Mouse (Mus musculus) megakaryocyte, embryonic 14.5 days (primary cell): Measurements from ENCODE around the gene 4921504E06Rik. TPM values are rescaled to one million over a fixed set of nuclear protein-coding genes. Genes with fewer than 3 reads are reported as not detected.

ENCODE experiments used
- H3K27me3 ChIP-seq: replicated peaks from 2 replicates; pipeline ENCODE3; 2012; ENCODE audit warnings: inconsistent platforms
- H3K36me3 ChIP-seq: replicated peaks from 2 replicates; pipeline ENCODE3; 2012; ENCODE audit warnings: low read length, inconsistent platforms, mixed read lengths
- H3K4me1 ChIP-seq: 2 replicates; pipeline ENCODE4 v1.6.1; 2012; ENCODE audit warnings: inconsistent platforms
- H3K4me3 ChIP-seq: replicated peaks from 2 replicates; pipeline ENCODE3; 2012; ENCODE audit warnings: moderate library complexity, mild to moderate bottlenecking, inconsistent platforms
- H3K9me3 ChIP-seq: 2 replicates; pipeline ENCODE4 v1.6.1; 2012; ENCODE audit warnings: inconsistent platforms
- FLI1 ChIP-seq: IDR thresholded peaks from 2 replicates; pipeline ENCODE4 v1.6.1; 2012; ENCODE audit warnings: low read length, inconsistent platforms, mixed read lengths
- GATA1 ChIP-seq: IDR thresholded peaks from 3 replicates; pipeline ENCODE4 v1.6.1; 2012; ENCODE audit warnings: mixed read lengths, low read length, inconsistent platforms, borderline replicate concordance
- polyA plus RNA-seq: library from polyadenylated mRNA; stranded (reverse); fragments of >175 nt; gene quantifications from 2 replicates; pipeline ENCODE4 v1.2.3, GENCODE M21; 2012; ENCODE audit warnings: low replicate concordance; ENCODE audit not compliant: insufficient read depth

Gene 4921504E06Rik
- polyA plus RNA-seq, 1 experiment, result not detected

DNA sequence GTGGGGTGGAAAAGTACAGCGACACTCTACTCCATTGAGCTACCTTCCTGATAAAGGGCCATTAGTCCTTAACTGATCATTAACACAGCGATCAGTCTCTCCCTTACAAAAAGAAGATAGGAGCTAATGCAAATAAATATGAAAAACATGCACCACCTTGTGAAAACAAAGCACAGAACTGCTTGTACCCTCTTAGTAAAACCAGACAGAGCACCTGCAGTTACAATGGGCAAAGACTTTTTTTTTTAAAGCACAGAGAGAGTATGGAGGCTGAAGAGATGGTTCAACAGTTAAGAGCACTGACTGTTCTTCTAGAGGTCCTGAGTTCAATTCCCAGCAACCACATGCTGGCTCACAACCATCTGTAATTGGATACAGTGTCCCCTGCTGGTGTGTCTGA, 6.9 kb upstream of the 4921504E06Rik start:
- TF ChIP-seq GATA1 (no peak), FLI1 (no peak)
- Histone ChIP-seq H3K4me1 (no peaks in the 10 kb centered on the region), H3K27me3 (no peaks in the 10 kb centered on the region), H3K4me3 (no peak overlapping the region), H3K9me3 (no peaks in the 10 kb centered on the region), H3K36me3 (no peaks in the 10 kb centered on the region)

DNA sequence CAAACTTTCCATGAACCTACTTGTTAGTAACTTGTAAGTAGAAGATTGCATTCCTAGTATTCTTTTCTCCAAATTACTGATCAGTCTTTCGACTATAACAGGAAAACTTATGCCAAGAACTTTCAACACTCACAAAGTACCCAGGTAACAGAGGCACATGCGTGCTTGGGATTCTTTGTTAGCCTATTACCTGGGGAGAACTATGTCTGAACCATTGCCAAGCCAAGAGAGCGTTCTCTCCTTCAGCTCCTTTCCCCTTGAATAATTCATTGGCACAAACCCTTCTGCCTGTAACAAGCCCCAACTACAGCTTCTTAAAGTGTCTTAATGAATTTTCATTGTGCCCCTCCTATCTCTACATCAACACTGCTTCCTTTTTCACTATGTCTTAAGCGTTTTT, 6.4 kb upstream of the 4921504E06Rik start:
- TF ChIP-seq GATA1 (no peak), FLI1 (no peak)
- Histone ChIP-seq H3K9me3 (no peaks in the 10 kb centered on the region), H3K36me3 (no peaks in the 10 kb centered on the region), H3K27me3 (no peaks in the 10 kb centered on the region), H3K4me1 (no peaks in the 10 kb centered on the region), H3K4me3 (no peak overlapping the region)

DNA sequence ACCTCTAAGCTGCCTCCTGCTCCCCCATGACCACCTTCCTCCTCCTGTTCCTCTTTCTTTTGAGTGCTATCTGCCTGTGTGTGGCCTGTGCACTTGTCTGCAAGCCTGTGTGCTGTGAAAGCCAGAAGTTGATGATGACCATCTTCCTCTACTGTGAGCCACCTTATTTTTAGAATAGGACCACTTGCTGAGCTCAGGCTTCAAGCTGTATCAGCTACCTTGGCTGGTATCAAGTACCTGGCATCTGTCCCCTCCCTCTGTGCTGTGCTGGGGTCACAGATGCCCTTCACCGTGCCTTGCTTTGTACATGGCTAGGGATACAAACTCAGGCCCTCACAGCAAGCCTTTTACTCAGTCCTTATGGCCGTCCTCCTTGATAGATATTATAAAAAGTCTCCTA, 2.3 kb downstream of the 4921504E06Rik start:
- H3K4me1 ChIP-seq, result peaks cover 8% of the 10 kb centered on the region; the same call in 1 of the 2 replicates

DNA sequence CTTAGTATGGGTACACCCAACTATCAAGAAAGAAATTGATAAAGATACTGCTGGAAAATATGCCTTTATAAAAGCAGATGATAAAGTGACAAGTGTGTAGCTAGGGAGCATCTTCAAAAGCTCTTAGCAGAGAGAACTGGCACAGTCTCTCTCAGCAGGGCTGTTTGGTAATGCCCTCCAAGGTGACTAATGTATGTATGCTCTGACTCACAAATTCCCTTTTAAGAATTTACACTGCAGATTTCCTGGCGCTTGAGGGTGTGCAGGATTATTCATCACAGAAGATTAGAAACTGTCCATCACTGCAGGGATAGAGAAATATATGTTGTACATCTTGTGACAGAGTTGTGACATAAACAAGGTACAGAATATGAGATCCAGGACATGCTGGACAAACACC, 12.8 kb downstream of the 4921504E06Rik start:
- Histone ChIP-seq H3K4me3 (no peak overlapping the region), H3K36me3 (no peaks in the 10 kb centered on the region), H3K9me3 (peaks cover 8% of the 10 kb centered on the region; the same call in 1 of the 2 replicates), H3K4me1 (no peaks in the 10 kb centered on the region), H3K27me3 (no peaks in the 10 kb centered on the region)
- TF ChIP-seq FLI1 (no peak), GATA1 (no peak)

More for the DNA sequence above, 2.3 kb downstream of the 4921504E06Rik start:
- H3K36me3 ChIP-seq, result no peaks in the 10 kb centered on the region
- no peaks in the 10 kb centered on the region for H3K9me3 ChIP-seq
- TF ChIP-seq GATA1 (no peak), FLI1 (no peak)
- H3K27me3 ChIP-seq, result peaks cover 8% of the 10 kb centered on the region
- H3K4me3 ChIP-seq, result no peak overlapping the region

DNA sequence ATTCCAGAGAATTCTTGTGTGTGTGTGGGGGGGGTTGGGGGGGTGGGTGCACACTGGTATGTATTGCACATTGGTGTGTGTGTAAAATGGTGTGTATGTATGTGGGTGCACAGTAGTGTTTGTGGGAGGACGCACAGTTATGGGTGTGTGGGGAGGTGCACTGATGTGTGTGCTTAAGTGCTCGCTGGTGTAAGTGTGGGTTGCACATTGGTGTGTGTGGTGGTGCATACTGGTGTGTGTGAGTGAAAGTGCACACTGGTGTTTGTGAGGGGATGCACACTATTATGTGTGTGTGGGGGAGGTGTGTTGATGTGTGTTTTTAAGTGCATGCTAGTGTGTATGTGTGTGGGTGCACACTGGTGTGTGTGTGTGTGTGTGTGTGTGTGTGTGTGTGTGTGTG, 24.3 kb downstream of the 4921504E06Rik start:
- Histone ChIP-seq H3K4me3 (peak overlapping the region; percentile 21), H3K36me3 (no peaks in the 10 kb centered on the region), H3K27me3 (peaks cover 3% of the 10 kb centered on the region), H3K4me1 (no peaks in the 10 kb centered on the region), H3K9me3 (no peaks in the 10 kb centered on the region)
- TF ChIP-seq FLI1, result no peak
- no peak for TF ChIP-seq GATA1

DNA sequence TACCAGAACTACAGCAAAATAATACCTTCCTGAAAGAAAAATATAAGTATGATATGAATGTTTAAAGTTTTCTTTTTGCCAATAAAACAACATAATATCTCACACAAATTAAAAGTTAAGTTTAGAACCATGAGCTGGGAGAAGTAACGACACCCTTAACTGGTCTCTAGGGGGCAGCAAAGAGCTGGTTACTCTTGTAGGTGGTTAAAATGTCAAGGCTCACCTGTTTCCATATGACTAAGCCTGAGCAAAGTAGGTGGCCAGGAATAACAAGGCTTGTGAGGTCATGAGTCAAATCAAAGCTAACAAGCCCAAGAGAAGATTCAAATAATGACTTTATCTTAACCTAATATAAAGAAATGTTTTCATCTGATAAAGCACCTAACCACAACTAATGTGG, 24.9 kb downstream of the 4921504E06Rik start:
- Histone ChIP-seq H3K27me3 (peaks cover 3% of the 10 kb centered on the region), H3K36me3 (no peaks in the 10 kb centered on the region)

DNA sequence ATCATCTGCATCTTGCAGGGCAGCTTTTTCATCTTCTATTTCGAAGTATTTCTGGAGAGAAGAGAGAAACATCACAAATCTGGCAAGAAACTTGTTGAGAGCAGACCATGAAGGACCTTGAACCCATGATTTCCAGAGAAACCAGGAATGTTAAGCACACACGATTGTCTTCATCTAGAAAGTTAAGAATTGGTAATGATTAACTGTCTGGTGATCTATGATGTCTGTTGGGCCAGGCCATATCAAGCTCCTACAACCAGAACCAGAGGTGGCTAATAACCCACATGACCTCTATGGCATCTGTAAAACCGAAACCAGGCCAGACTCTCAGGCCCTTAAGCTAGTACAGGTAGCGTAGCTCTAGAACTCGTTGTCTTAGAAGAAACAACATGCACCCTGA, 29.6 kb downstream of the 4921504E06Rik start:
- TF ChIP-seq GATA1 (no peak), FLI1 (no peak)
- Histone ChIP-seq H3K27me3 (peaks cover 8% of the 10 kb centered on the region), H3K36me3 (no peaks in the 10 kb centered on the region), H3K4me3 (no peak overlapping the region), H3K9me3 (no peaks in the 10 kb centered on the region), H3K4me1 (0 out of 2 replicates have a peak, but pooled peaks cover 3% of the 10 kb centered on the region)

More for the DNA sequence above, 24.9 kb downstream of the 4921504E06Rik start:
- Histone ChIP-seq H3K4me1 (no peaks in the 10 kb centered on the region), H3K4me3 (no peak overlapping the region), H3K9me3 (no peaks in the 10 kb centered on the region)
- no peak for TF ChIP-seq FLI1
- TF ChIP-seq GATA1, result no peak

DNA sequence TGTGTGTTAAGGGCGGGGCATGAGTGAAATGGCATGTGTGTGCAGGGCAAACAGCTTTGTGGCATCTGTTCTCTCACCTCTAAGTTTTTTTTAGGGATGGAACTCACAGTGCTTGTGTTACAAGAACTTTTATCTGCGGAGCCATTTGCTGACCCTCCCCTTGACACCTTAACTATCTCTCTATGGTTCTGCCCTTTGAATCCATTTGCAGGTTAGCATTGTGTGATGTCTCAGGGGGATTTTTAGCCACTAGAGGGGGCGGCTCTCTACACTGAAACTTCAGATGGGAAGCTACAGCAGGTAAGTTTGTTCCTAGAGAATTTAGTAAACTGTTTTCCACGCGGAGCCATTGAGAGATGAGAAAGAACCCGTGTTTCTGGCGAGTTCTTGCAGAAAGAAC, 32.1 kb downstream of the 4921504E06Rik start:
- Histone ChIP-seq H3K27me3 (peaks cover 11% of the 10 kb centered on the region), H3K4me1 (0 out of 2 replicates have a peak, but pooled peaks cover 3% of the 10 kb centered on the region), H3K9me3 (no peaks in the 10 kb centered on the region), H3K36me3 (no peaks in the 10 kb centered on the region), H3K4me3 (no peak overlapping the region)
- TF ChIP-seq GATA1, result no peak

DNA sequence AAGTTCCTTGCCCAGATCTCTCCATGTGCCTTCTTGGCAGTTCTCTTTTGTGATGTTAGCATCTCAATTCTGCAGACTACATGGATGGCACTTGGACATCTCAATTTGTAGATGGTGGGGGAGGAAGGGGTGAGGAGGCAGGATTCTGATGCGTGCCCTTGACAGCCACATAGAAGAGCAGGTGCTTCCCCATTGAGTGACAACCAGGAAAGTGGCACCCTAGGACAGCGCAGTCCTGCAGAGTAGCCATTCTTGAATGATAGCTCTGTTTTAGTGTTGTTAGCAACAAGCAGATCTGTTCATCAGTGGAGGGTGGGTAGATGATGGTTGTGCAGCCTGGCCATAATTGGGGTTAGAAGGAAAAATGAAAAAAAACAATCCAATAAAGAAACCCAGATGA, 33.1 kb downstream of the 4921504E06Rik start:
- H3K4me3 ChIP-seq, result no peak overlapping the region
- 0 out of 2 replicates have a peak, but pooled peaks cover 3% of the 10 kb centered on the region for H3K4me1 ChIP-seq
- no peaks in the 10 kb centered on the region for H3K9me3 ChIP-seq
- peaks cover 11% of the 10 kb centered on the region for H3K27me3 ChIP-seq
- TF ChIP-seq FLI1 (no peak), GATA1 (no peak)
- H3K36me3 ChIP-seq, result no peaks in the 10 kb centered on the region

DNA sequence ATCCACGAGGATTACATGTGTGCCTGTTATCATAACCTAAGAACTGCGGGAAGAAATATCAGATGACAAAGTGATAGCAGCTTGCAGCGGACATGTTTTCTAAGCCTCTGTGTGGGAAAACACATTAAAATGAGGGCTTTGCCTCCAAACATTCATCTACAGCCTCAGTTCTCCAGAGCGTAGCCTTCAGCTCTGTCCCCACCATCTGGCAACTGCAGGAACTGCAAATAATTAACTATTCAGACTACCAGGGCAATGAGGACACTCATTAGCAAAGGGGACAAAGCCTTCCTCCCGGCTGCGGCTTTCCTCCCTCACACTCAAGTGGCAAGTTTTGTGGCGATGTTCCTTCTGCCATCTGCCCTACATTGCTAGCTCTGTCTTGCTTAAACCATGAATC, 33.9 kb downstream of the 4921504E06Rik start:
- H3K4me3 ChIP-seq, result no peak overlapping the region
- no peak for TF ChIP-seq FLI1
- TF ChIP-seq GATA1, result no peak

DNA sequence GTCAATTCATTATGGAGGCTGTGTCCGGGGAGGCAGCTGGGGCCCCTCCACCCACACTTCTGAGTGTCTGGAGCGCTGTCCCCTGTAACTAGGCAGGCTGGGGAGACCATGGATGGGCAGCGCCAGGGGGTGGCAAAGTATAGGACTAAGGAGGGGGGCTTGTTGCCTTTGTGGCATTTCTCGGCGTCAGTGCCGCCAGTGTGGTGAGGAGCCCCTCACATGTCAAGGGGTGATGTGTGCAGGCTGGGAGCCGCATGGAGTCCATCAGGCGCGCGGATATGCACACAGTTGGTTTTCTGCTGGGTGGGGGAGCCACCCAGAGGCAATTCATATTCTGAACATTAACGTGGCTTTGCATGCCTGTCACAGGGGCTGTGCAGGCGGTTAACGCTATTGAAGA, 35.8 kb downstream of the 4921504E06Rik start:
- H3K27me3 ChIP-seq, result peaks cover 8% of the 10 kb centered on the region

More for the DNA sequence above, 33.9 kb downstream of the 4921504E06Rik start:
- Histone ChIP-seq H3K27me3 (peaks cover 8% of the 10 kb centered on the region), H3K9me3 (no peaks in the 10 kb centered on the region), H3K4me1 (0 out of 2 replicates have a peak, but pooled peaks cover 3% of the 10 kb centered on the region), H3K36me3 (no peaks in the 10 kb centered on the region)

More for the DNA sequence above, 35.8 kb downstream of the 4921504E06Rik start:
- Histone ChIP-seq H3K9me3 (no peaks in the 10 kb centered on the region), H3K4me1 (0 out of 2 replicates have a peak, but pooled peaks cover 3% of the 10 kb centered on the region), H3K36me3 (no peaks in the 10 kb centered on the region), H3K4me3 (no peak overlapping the region)
- TF ChIP-seq GATA1 (no peak), FLI1 (no peak)
